Mouse (Mus musculus) kidney, postnatal 4 days (tissue): ENCODE measurements around the gene Nhsl1.
A peak's percentile ranks its signal among the peaks of the same experiment; 100 is the strongest.

Experiments used
- DNase-seq, 2 experiments: peaks; one replicate each; pipeline ENCODE4 v3.0.0; 2021; ENCODE audit warnings: mixed read lengths in 2 of 2

Gene Nhsl1

GRCm38 (mm10) chr10:18347231-18347630 is 28.4 kb downstream of the Nhsl1 start:
- no peak for DNase-seq

- DNase-seq, result no peak
These were observed 32.0 kb downstream of the Nhsl1 start for GRCm38 (mm10) chr10:18350781-18351180.

GRCm38 (mm10) chr10:18352937-18353336 is 34.2 kb downstream of the Nhsl1 start:
- DNase-seq, result no peak

- no peak for DNase-seq
These were observed 35.3 kb downstream of the Nhsl1 start for GRCm38 (mm10) chr10:18354103-18354502.

GRCm38 (mm10) chr10:18356461-18356860 is 37.7 kb downstream of the Nhsl1 start:
- DNase-seq, result no peak

- DNase-seq, result no peak
These were observed 38.4 kb downstream of the Nhsl1 start for GRCm38 (mm10) chr10:18357212-18357611.

GRCm38 (mm10) chr10:18358461-18358860 is 39.7 kb downstream of the Nhsl1 start:
- no peak for DNase-seq

GRCm38 (mm10) chr10:18360175-18360574 is 41.4 kb downstream of the Nhsl1 start:
- DNase-seq, result peak in 1 of 2 experiments; percentile 26

GRCm38 (mm10) chr10:18365432-18365831 is 46.6 kb downstream of the Nhsl1 start:
- no peak for DNase-seq

GRCm38 (mm10) chr10:18366697-18367096 is 47.9 kb downstream of the Nhsl1 start:
- DNase-seq, result no peak

GRCm38 (mm10) chr10:18368111-18368510 is 49.3 kb downstream of the Nhsl1 start:
- DNase-seq, result no peak

GRCm38 (mm10) chr10:18370475-18371286 is 51.9 kb downstream of the Nhsl1 start:
- DNase-seq, result peak; percentile 41 to 67

- peak in 1 of 2 experiments; percentile 38 for DNase-seq
These were observed 53.1 kb downstream of the Nhsl1 start for GRCm38 (mm10) chr10:18371866-18372265.

- no peak for DNase-seq
These were observed 56.5 kb downstream of the Nhsl1 start for GRCm38 (mm10) chr10:18375301-18375700.

GRCm38 (mm10) chr10:18384766-18385165 is 66.0 kb downstream of the Nhsl1 start:
- DNase-seq, result no peak

- no peak for DNase-seq
These were observed 67.4 kb downstream of the Nhsl1 start for GRCm38 (mm10) chr10:18386224-18386623.

- DNase-seq, result peak; percentile 78 to 87
These were observed 70.2 kb downstream of the Nhsl1 start for GRCm38 (mm10) chr10:18388784-18389575.

GRCm38 (mm10) chr10:18390004-18390403 is 71.2 kb downstream of the Nhsl1 start:
- no peak for DNase-seq

- DNase-seq, result peak; percentile 71 to 76
These were observed 72.8 kb downstream of the Nhsl1 start for GRCm38 (mm10) chr10:18391608-18392007.

GRCm38 (mm10) chr10:18392268-18392667 is 73.5 kb downstream of the Nhsl1 start:
- DNase-seq, result no peak

- no peak for DNase-seq
These were observed 75.0 kb downstream of the Nhsl1 start for GRCm38 (mm10) chr10:18393740-18394139.

- DNase-seq, result no peak
These were observed 75.5 kb downstream of the Nhsl1 start for GRCm38 (mm10) chr10:18394270-18394669.

GRCm38 (mm10) chr10:18400089-18400644 is 81.4 kb downstream of the Nhsl1 start:
- DNase-seq, result peak in 1 of 2 experiments; percentile 27

- no peak for DNase-seq
These were observed 82.2 kb downstream of the Nhsl1 start for GRCm38 (mm10) chr10:18400998-18401397.
